Mouse (Mus musculus): ENCODE measurements around the gene Olfr1183.

DNA sequence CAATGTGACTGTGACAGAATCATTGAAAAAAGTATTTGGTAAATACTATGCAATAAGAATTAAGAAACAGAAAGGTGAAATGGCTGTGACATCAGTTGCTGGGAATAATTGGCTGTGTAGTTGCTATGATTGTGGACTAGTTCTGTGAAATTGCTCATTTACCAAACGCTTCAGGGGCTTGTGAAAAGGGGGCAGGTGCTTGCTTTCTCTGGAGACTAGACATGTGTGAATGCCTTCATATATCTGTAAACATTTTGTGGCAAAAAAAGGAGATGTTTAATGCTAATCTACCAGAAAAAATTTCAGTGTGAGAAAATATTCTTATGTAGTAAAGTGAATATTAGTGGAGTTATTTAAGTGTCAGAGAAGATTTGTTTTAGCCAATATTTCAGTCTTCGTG is 38.4 kb downstream of the Olfr1183 start, which contains the start of gene Olfr1185-ps1:
- TF ChIP-seq GATA1 (IDR thresholded peaks at IDR 0.05; ENCODE audit: borderline replicate concordance, low read length) (no peak), FLI1 (IDR thresholded peaks at IDR 0.05; ENCODE audit: low read length) (no peak)

Data from megakaryocyte, embryonic 14.5 days (primary cell).